Mouse (Mus musculus): ENCODE measurements at regions not wholly inside any gene's neighbourhood (a gene's known extent, or its start where the extent isn't known, plus 50 kb on each side); places are given as distances from the start of the nearest gene placed in this dataset.

- peak; percentile 43 for DNase-seq (ENCODE audit: low spot score)
These were observed 171.2 kb upstream of the Zpld1 start for GRCm38 (mm10) chr16:55468833-55469458.

DNA sequence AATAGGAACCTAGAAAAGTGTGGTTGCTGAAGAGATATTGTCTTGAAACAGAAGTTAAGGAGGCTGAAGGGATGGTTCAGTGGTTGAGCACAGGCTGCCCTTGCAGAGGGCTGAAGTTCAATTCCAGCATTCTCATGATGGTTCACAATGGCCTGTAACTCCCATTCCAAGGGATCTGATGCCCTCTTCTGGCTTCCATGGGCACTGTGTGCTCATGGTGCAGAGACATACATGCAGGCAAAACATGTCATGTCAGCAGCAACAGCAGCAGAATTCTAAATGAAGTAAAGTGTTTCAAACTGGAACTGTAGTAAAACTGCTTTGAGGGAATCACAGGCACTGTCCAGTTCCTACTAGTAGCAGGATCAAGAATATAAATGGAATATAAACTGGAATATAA lies 162.7 kb upstream of the Zpld1 start:
- DNase-seq (ENCODE audit: low spot score), result no peak

GRCm38 (mm10) chr16:55447581-55447980 lies 149.8 kb upstream of the Zpld1 start:
- DNase-seq (ENCODE audit: low spot score), result no peak

GRCm38 (mm10) chr16:55442821-55443581 lies 145.2 kb upstream of the Zpld1 start:
- DNase-seq (ENCODE audit: low spot score), result no peak

DNA sequence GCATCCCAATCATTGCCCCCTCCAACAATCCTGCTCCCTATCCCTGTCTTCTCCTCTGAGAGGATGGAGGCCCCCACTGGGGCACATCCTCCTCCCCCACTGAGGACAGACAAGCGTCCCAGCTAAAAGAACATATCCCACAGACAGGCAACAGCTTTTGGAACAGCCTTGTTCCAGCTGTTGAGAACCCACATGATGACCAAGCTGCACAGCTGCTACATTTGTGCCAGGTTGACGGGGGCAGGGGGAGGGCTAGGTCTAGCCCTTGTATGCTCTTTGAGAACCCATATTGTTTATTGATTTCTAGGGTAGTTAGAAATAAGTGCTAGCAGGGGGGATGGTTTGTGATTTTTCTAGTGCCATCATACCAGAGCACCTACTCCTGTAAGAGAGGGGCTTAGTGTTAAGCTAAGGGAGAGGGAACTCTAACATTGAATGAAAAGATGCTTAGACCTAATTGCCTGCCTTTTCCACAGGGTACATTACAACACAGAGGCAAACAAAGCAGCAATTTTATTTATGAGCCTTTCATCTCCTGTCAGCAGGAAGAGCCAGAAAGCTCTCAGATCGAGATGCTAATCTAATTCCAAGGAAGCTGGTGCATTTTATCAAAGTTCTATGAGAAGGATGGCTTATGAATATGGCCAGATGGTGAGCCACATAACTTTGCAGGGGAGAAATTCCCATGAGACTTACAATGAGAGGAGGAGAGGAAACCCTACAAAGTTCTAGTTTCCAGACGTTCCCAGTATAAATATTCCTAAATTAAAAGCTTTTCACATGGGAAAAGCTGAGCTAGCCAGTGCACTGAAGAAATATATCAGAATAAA lies 137.6 kb upstream of the Zpld1 start:
- no peak for DNase-seq (ENCODE audit: low spot score)

DNA sequence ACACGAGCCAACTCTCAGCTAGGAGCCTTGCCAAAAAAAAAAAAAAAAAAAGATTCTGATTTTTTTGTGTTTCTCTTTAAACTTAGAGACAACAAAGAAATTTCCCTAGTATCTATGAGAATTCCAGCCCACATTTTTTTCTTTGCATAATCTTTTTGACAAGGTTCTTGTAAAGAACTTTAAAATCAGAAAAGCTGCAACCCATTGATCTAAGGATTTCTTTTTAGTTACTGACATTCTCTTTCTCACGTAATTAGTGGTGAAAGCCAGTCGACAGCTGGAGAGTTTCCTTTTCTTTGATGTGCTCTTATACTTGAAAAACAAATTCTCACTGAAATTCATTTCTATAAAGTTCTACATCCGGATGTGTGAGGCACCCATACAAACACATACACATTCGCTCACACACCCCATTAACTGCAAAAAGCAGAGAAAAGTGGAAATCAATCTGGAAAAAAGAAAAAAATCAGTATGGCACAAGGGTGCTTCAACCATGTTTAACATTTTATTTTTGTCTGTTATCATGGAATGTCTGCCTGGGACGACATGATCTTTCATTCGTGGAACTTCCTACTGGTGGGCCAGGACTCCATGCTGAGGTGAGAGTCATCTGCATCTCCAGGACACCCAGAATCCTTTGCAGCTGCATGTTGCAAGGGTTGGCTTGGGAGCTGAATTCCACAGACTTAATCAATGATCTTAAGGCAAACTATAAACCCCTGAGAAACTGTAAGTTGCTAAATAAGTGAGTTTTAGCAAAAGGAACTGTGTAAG lies 124.0 kb upstream of the Zpld1 start:
- no peak for DNase-seq (ENCODE audit: low spot score)

- DNase-seq (ENCODE audit: low spot score), result no peak
These were observed 123.2 kb upstream of the Zpld1 start for GRCm38 (mm10) chr16:55420876-55421568.

GRCm38 (mm10) chr16:55418871-55419270 lies 121.1 kb upstream of the Zpld1 start:
- no peak for DNase-seq (ENCODE audit: low spot score)

DNA sequence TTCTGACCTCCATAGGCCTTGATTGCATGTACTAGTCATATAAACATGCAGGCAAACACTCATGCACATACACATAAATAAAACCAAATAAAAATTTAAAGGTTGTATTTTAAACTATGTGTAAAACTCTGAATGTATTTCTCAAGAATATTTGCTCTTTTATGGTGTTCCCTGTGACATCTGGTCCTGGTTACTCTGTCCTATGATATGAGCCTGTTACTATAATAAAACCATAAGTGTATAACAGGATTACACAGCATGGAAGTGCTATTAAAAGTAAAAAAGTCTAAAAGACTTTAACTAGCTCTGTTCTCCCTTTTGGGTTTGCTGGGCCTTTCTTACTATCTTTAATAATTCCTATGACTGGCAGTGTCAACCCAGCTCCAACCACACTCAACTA lies 103.0 kb upstream of the Zpld1 start:
- no peak for DNase-seq (ENCODE audit: low spot score)

GRCm38 (mm10) chr16:55394864-55395263 lies 97.1 kb upstream of the Zpld1 start:
- no peak for DNase-seq (ENCODE audit: low spot score)

- no peak for DNase-seq (ENCODE audit: low spot score)
These were observed 92.6 kb upstream of the Zpld1 start for GRCm38 (mm10) chr16:55390400-55390799.

DNA sequence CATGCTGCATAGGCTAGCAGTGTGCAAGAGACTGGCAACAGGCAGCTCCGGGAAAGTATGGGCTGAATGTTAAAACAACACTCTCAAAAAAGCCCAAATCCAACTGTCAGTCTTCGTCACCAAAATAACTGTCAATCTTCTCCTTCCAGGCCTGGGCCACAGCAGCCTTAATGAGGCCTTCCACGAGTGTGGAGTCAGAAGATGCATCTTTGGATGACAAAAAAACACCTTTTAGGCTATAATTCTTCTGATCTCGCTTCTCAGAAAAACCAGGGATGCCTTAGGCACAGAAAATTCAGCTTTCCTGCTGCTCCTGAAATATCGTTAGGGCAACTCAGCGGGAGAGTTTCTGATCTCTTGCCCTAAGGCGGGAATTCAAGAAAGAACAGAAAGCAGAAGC lies 82.2 kb upstream of the Zpld1 start:
- DNase-seq (ENCODE audit: low spot score), result no peak

GRCm38 (mm10) chr16:55379189-55379588 lies 81.4 kb upstream of the Zpld1 start:
- DNase-seq (ENCODE audit: low spot score), result no peak

DNA sequence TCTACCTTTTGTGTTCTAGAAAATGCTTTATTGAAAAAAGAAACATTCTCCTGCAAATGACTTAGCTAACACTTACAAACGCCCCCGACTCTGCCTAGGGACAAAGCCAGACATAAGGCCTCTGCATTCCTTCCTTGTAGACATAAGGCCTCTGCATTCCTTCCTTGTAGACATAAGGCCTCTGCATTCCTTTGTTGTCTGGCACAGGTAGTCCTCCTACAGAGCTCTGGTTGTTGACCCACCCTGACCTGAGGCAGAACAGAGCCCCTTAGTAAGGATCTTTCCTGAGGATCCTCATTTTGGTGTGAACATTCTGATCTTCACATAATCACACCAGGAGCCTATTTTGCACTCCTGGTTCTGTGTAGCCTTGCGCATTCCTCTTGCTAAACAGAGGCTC lies 80.9 kb upstream of the Zpld1 start:
- DNase-seq (ENCODE audit: low spot score), result no peak

DNA sequence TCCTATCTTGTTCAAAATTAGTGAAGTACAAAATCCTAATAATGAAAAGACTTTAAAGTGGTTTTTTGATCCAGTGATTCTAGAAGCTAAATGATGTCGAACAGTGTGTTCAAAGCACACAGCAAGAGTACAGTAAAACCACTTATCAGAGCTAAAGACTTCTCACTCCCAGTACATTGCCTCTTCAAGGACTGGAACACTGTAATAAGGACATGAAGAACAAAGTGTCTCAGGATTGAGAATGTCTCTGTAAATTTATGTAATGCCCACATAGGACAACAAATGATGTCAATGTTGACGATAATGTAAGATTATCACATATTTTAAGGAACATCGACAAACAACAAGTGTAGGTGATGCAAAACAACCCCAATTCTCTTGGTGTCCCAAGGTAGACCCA lies 78.1 kb upstream of the Zpld1 start:
- DNase-seq (ENCODE audit: low spot score), result no peak

DNA sequence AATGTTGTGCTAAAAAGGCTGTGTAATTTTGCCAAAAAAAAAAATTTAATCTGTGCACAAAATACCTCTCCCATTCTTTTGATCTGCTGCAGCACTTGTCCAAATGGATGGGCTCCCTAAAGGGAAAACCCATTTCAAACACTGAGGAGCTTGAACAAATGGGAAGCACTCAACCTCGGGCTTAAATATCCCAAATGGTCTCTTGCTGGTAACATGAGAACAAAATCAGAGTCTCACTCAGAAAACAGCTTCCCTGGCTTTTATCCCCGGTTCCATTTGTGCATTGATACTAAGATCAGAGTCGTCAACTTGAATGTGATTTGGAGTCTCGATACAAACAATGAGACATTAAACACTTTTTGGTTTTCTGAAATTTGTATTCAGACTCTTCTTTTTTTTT lies 59.9 kb upstream of the Zpld1 start:
- DNase-seq (ENCODE audit: low spot score), result no peak

GRCm38 (mm10) chr16:55356097-55356496 lies 58.3 kb upstream of the Zpld1 start:
- DNase-seq (ENCODE audit: low spot score), result no peak
